Mouse (Mus musculus) inflammation-experienced regulatory T-cells, adult 16 weeks (primary cell): ENCODE measurements around the gene Gm14124. TPM values are rescaled to one million over a fixed set of nuclear protein-coding genes. Genes with fewer than 3 reads are reported as not detected.

ENCODE experiments used
- polyA plus RNA-seq: library from polyadenylated mRNA; unstranded; fragments of 100-300 nt; shearing (Covaris generic); gene quantifications from one replicate; pipeline ENCODE4 v1.2.1, GENCODE M21; 2017

Gm14124 gene
- polyA plus RNA-seq = 0.13 TPM

GRCm38 (mm10) chr2:150257291-150257690 is at the start of gene Gm14124:
TSS of gene Gm14124 (plus strand) at chr2:150257517.

GRCm38 (mm10) chr2:150217600-150218362 is 39.5 kb upstream of the Gm14124 start, which contains the start of gene Zfp937:
TSS of gene Zfp937 (plus strand) at chr2:150218073.

GRCm38 (mm10) chr2:150255491-150255890 is 1.8 kb upstream of the Gm14124 start, which contains the start of gene Gm21994:
TSS of gene Gm21994 (minus strand) at chr2:150255591.

Other genes with a start within 250 kb of the Gm14124 start
- 35.8 TPM for gene Zfp120, start 120.8 kb upstream of the Gm14124 start, polyA plus RNA-seq
- gene Gm10770, start 77.8 kb upstream of the Gm14124 start, polyA plus RNA-seq = not detected
- 1.3 TPM for gene Gm14139, start 75.8 kb upstream of the Gm14124 start, polyA plus RNA-seq
- gene Zfp937, start 39.4 kb upstream of the Gm14124 start, polyA plus RNA-seq = 20.5 TPM
- 50.0 TPM for gene Gm21994, start 1.9 kb upstream of the Gm14124 start, polyA plus RNA-seq
- gene Gm10130, start 66.2 kb downstream of the Gm14124 start, polyA plus RNA-seq = 23.6 TPM
- 9.5 TPM for gene 3300002I08Rik, start 105.2 kb downstream of the Gm14124 start, polyA plus RNA-seq
- 13.0 TPM for gene Zfp442, start 194.0 kb downstream of the Gm14124 start, polyA plus RNA-seq
- 1.0 TPM for gene Zfp345, start 227.6 kb downstream of the Gm14124 start, polyA plus RNA-seq